Mouse (Mus musculus) embryonic facial prominence, embryonic 11.5 days (tissue): Measurements from ENCODE around the gene Mark4. TPM values are rescaled to one million over a fixed set of nuclear protein-coding genes. Genes with fewer than 3 reads are reported as not detected.
A peak's percentile ranks its signal among the peaks of the same experiment; 100 is the strongest.

ENCODE experiments used
- ATAC-seq: fragments of 200-750 bp; cut with Nextera tagmentation; replicated peaks from 2 replicates; pipeline ENCODE4 v1.8.0; 2017; ENCODE audit warnings: low read depth; ENCODE audit not compliant: insufficient number of reproducible peaks, low FRiP score, low TSS enrichment
- DNase-seq: peaks from one replicate; pipeline ENCODE4 v3.0.0-alpha.2; 2015; ENCODE audit warnings: low spot score
- H3K27ac ChIP-seq: fragments of 300-500 bp; sonication (generic); replicated peaks from 2 replicates; pipeline ENCODE4 v1.5.1; 2014; ENCODE audit warnings: mild to moderate bottlenecking, low read depth, low read length, control low read depth
- H3K27me3 ChIP-seq: fragments of 300-500 bp; sonication (generic); 2 replicates; pipeline ENCODE4 v1.6.1; 2014; ENCODE audit warnings: mild to moderate bottlenecking, low read length, moderate library complexity, mixed read lengths; ENCODE audit not compliant: control insufficient read depth, insufficient read depth
- H3K36me3 ChIP-seq: fragments of 300-500 bp; sonication (generic); replicated peaks from 2 replicates; pipeline ENCODE4 v1.6.1; 2014; ENCODE audit warnings: low read depth, mild to moderate bottlenecking, low read length, moderate library complexity, mixed read lengths; ENCODE audit not compliant: control insufficient read depth, insufficient read depth
- H3K4me1 ChIP-seq: fragments of 300-500 bp; sonication (generic); 2 replicates; pipeline ENCODE4 v1.6.1; 2014; ENCODE audit warnings: low read length, mixed read lengths; ENCODE audit not compliant: control insufficient read depth, insufficient read depth
- H3K4me2 ChIP-seq: fragments of 300-500 bp; sonication (generic); 2 replicates; pipeline ENCODE4 v1.6.1; 2014; ENCODE audit warnings: low read depth, mild to moderate bottlenecking, control low read depth, low read length, moderate library complexity
- H3K4me3 ChIP-seq: fragments of 300-500 bp; sonication (generic); 2 replicates; pipeline ENCODE4 v1.5.1; 2014; ENCODE audit warnings: low read depth, low read length, control low read depth
- H3K9ac ChIP-seq: fragments of 300-500 bp; sonication (generic); replicated peaks from 2 replicates; pipeline ENCODE4 v1.6.1; 2014; ENCODE audit warnings: mild to moderate bottlenecking, control low read depth, low read length
- H3K9me3 ChIP-seq: fragments of 300-500 bp; sonication (generic); replicated peaks from 2 replicates; pipeline ENCODE4 v1.6.1; 2016; ENCODE audit warnings: mild to moderate bottlenecking, low read length, inconsistent platforms, mixed read lengths; ENCODE audit not compliant: control insufficient read depth
- WGBS: fragments of 180-500 bp; shearing (Covaris S2); extraction: QIAGEN DNeasy Blood & Tissue Kit; methylation state at CpG from one replicate; pipeline ENCODE4 v1.1.7; 2014; 5-methylcytosine and 5-hydroxymethylcytosine counted together
- microRNA counts: library from miRNA; unstranded; fragments of <30 nt; microRNA quantifications from one replicate; lab custom pipeline; 2016
- microRNA-seq: library from miRNA; unstranded; fragments of <30 nt; microRNA quantifications from one replicate; pipeline ENCODE4, GENCODE M21; 2016; ENCODE audit warnings: borderline number of aligned reads
- polyA plus RNA-seq: library from polyadenylated mRNA; unstranded; fragments of >200 nt; fragmentation: Nextera tagmentation; extraction: Ambion mirVana; gene quantifications from 2 replicates; pipeline ENCODE4 v1.2.1, GENCODE M21; 2014

Mark4 gene
- polyA plus RNA-seq, 1 experiment from 2014 or later = 7.9 TPM

- ATAC-seq = peak; percentile 87
- peak within 1 kb of the TSS; percentile 82 for H3K9ac ChIP-seq
- H3K4me1 ChIP-seq = no peaks in the 10 kb centered on the region
- H3K27me3 ChIP-seq = no peaks in the 10 kb centered on the region
- H3K4me2 ChIP-seq = peak within 1 kb of the TSS; percentile 64
- peak within 1 kb of the TSS; percentile 79 for H3K4me3 ChIP-seq
- H3K27ac ChIP-seq = no peak within 1 kb of the TSS; the same call in 1 of the 2 replicates
- no peaks in the 10 kb centered on the region; the same call in none of the 2 replicates for H3K36me3 ChIP-seq
- 5% methylated on average over 47 of the region's 48 CpGs for WGBS
- peak; percentile 100 for DNase-seq
- H3K9me3 ChIP-seq = no peaks in the 10 kb centered on the region
Observed at GRCm38 (mm10) chr7:19381377-19382165, 77.0 kb downstream of the Mark4 start, which contains the start of gene Ercc2. Gene Ercc2, plus strand, starts transcription at chr7:19382010.

- ATAC-seq = no peak
- no peaks in the 10 kb centered on the region for H3K4me1 ChIP-seq
- no peaks in the 10 kb centered on the region; the same call in 1 of the 2 replicates for H3K36me3 ChIP-seq
Observed at GRCm38 (mm10) chr7:19378049-19378448, 80.6 kb downstream of the Mark4 start.

GRCm38 (mm10) chr7:19376019-19376418 is 82.6 kb downstream of the Mark4 start:
- no peaks in the 10 kb centered on the region for H3K4me1 ChIP-seq
- H3K9ac ChIP-seq = no peak overlapping the region
- 85% methylated on average over 4 of the region's 4 CpGs for WGBS
- H3K4me2 ChIP-seq = no peak overlapping the region
- no peak overlapping the region for H3K4me3 ChIP-seq
- ATAC-seq (no peak), DNase-seq (no peak)
- H3K27ac ChIP-seq = no peak overlapping the region
- H3K36me3 ChIP-seq = no peaks in the 10 kb centered on the region; the same call in 1 of the 2 replicates
- H3K27me3 ChIP-seq = no peaks in the 10 kb centered on the region
- H3K9me3 ChIP-seq = no peaks in the 10 kb centered on the region

More at GRCm38 (mm10) chr7:19378049-19378448, 80.6 kb downstream of the Mark4 start:
- no peaks in the 10 kb centered on the region for H3K27me3 ChIP-seq
- WGBS = 73% methylated on average over 8 of the region's 8 CpGs
- no peak overlapping the region for H3K9ac ChIP-seq
- no peak overlapping the region for H3K27ac ChIP-seq
- no peak overlapping the region for H3K4me3 ChIP-seq
- no peaks in the 10 kb centered on the region for H3K9me3 ChIP-seq
- DNase-seq = no peak
- H3K4me2 ChIP-seq = no peak overlapping the region

- DNase-seq (no peak), ATAC-seq (no peak)
- no peaks in the 10 kb centered on the region; the same call in 1 of the 2 replicates for H3K36me3 ChIP-seq
- H3K9ac ChIP-seq = no peak overlapping the region
- no peak overlapping the region for H3K27ac ChIP-seq
- 76% methylated on average over 18 of the region's 18 CpGs for WGBS
- H3K4me2 ChIP-seq = no peak overlapping the region
- no peaks in the 10 kb centered on the region for H3K9me3 ChIP-seq
- H3K4me1 ChIP-seq = no peaks in the 10 kb centered on the region
- no peaks in the 10 kb centered on the region for H3K27me3 ChIP-seq
- no peak overlapping the region for H3K4me3 ChIP-seq
Observed at GRCm38 (mm10) chr7:19375368-19375767, 83.3 kb downstream of the Mark4 start.

MicroRNA genes within 50 kb of the gene (microRNA counts, 519-probe panel; counts per million panel counts)
- not detected for microRNA mmu-miR-343 (lab: Ali Mortazavi, UCI)

Small RNA genes lying within 50 kb of the gene (microRNA-seq; reads per million reads assigned to microRNA genes)
- not detected for gene Mir343

Other genes starting within 250 kb of the Mark4 start
- 1.4 and 1.8 TPM in 2 replicates for gene Gpr4, start 246.3 kb downstream of the Mark4 start, polyA plus RNA-seq
- 39.5 and 45.5 TPM in 2 replicates for gene Opa3, start 230.5 kb downstream of the Mark4 start, polyA plus RNA-seq
- gene Vasp, start 187.0 kb downstream of the Mark4 start, polyA plus RNA-seq = 53.2 and 54.9 TPM in 2 replicates
- not detected in 2 replicates for gene Ppm1n, start 178.8 kb downstream of the Mark4 start, polyA plus RNA-seq
- gene Rtn2, start 176.2 kb downstream of the Mark4 start, polyA plus RNA-seq = 15.8 and 17.5 TPM in 2 replicates
- gene Fosb, start 148.8 kb downstream of the Mark4 start, polyA plus RNA-seq = not detected in 2 replicates
- gene Ercc1, start 114.0 kb downstream of the Mark4 start, polyA plus RNA-seq = 87.1 and 94.5 TPM in 2 replicates
- gene Cd3eap, start 99.3 kb downstream of the Mark4 start, polyA plus RNA-seq = 20.1 and 21.5 TPM in 2 replicates
- gene Ppp1r13l, start 99.1 kb downstream of the Mark4 start, polyA plus RNA-seq = 4.7 and 5.2 TPM in 2 replicates
- 7.1 and 8.2 TPM in 2 replicates for gene Ercc2, start 76.8 kb downstream of the Mark4 start, polyA plus RNA-seq
- gene Klc3, start 54.7 kb downstream of the Mark4 start, polyA plus RNA-seq = 3.9 and 5.6 TPM in 2 replicates
- gene Ckm, start 54.0 kb downstream of the Mark4 start, polyA plus RNA-seq = 0.17 TPM in 1 of 2 replicates, not detected in the other
- 1.2 and 1.7 TPM in 2 replicates for gene Exoc3l2, start 4.5 kb upstream of the Mark4 start, polyA plus RNA-seq
- gene Bloc1s3, start 49.5 kb upstream of the Mark4 start, polyA plus RNA-seq = 2.3 and 2.6 TPM in 2 replicates
- gene Trappc6a, start 49.6 kb upstream of the Mark4 start, polyA plus RNA-seq = 51.7 and 58.2 TPM in 2 replicates
- 0.08 TPM in 1 of 2 replicates, not detected in the other for gene Nkpd1, start 59.0 kb upstream of the Mark4 start, polyA plus RNA-seq
- 3.6 and 3.7 TPM in 2 replicates for gene Ppp1r37, start 104.3 kb upstream of the Mark4 start, polyA plus RNA-seq
- gene Zfp296, start 118.5 kb upstream of the Mark4 start, polyA plus RNA-seq = 0.22 and 0.31 TPM in 2 replicates
- gene Gemin7, start 118.8 kb upstream of the Mark4 start, polyA plus RNA-seq = 158 and 167 TPM in 2 replicates
- 36.0 and 37.4 TPM in 2 replicates for gene Clasrp, start 145.7 kb upstream of the Mark4 start, polyA plus RNA-seq
- 3.8 and 4.3 TPM in 2 replicates for gene Relb, start 170.6 kb upstream of the Mark4 start, polyA plus RNA-seq
- gene Clptm1, start 206.2 kb upstream of the Mark4 start, polyA plus RNA-seq = 92.5 and 94.7 TPM in 2 replicates
- 0.41 and 0.82 TPM in 2 replicates for gene Apoc2, start 219.1 kb upstream of the Mark4 start, polyA plus RNA-seq
- gene Gm44805, start 222.6 kb upstream of the Mark4 start, polyA plus RNA-seq = not detected in 2 replicates
- not detected in 2 replicates for gene Apoc4, start 222.7 kb upstream of the Mark4 start, polyA plus RNA-seq
- gene Apoc1, start 233.8 kb upstream of the Mark4 start, polyA plus RNA-seq = 5.4 and 6.1 TPM in 2 replicates
- gene Apoe, start 240.4 kb upstream of the Mark4 start, polyA plus RNA-seq = 180 and 210 TPM in 2 replicates